Mouse (Mus musculus) embryonic facial prominence, embryonic 10.5 days (tissue): ENCODE measurements around the gene Gm3880. TPM values are rescaled to one million over a fixed set of nuclear protein-coding genes. Genes with fewer than 3 reads are reported as not detected.
"Not testable (repeated sequence)": the region's sequence is repeated elsewhere in the genome, so short reads cannot be mapped to it uniquely, and the experiment has no call there.

Source experiments
- DNase-seq: peaks from one replicate; pipeline ENCODE4 v3.0.0-alpha.2; 2017; ENCODE audit warnings: low spot score
- H3K27ac ChIP-seq: fragments of 300-500 bp; sonication (generic); replicated peaks from 2 replicates; pipeline ENCODE4 v1.5.1; 2016; ENCODE audit warnings: mild to moderate bottlenecking
- H3K27me3 ChIP-seq: fragments of 300-500 bp; sonication (generic); replicated peaks from 2 replicates; pipeline ENCODE4 v1.6.1; 2016; ENCODE audit warnings: low read depth, mild to moderate bottlenecking; ENCODE audit not compliant: poor library complexity, severe bottlenecking
- H3K36me3 ChIP-seq: fragments of 300-500 bp; sonication (generic); replicated peaks from 2 replicates; pipeline ENCODE4 v1.6.1; 2016; ENCODE audit warnings: mild to moderate bottlenecking, moderate library complexity
- H3K4me1 ChIP-seq: fragments of 300-500 bp; sonication (generic); 2 replicates; pipeline ENCODE4 v1.6.1; 2016
- H3K4me3 ChIP-seq: fragments of 300-500 bp; sonication (generic); 2 replicates; pipeline ENCODE4 v1.5.1; 2016; ENCODE audit warnings: mild to moderate bottlenecking, moderate library complexity
- H3K9me3 ChIP-seq: fragments of 300-500 bp; sonication (generic); 2 replicates; pipeline ENCODE4 v1.6.1; 2016; ENCODE audit warnings: mild to moderate bottlenecking
- WGBS: fragments of 180-500 bp; shearing (Covaris S2); methylation state at CpG from one replicate; pipeline ENCODE4 v1.1.7; 2016; 5-methylcytosine and 5-hydroxymethylcytosine counted together
- polyA plus RNA-seq: library from polyadenylated mRNA; unstranded; fragments of >200 nt; fragmentation: Nextera tagmentation; extraction: Ambion mirVana; gene quantifications from 2 replicates; pipeline ENCODE4 v1.2.1, GENCODE M21; 2016

The Gm3880 gene
- not detected in 2 replicates for polyA plus RNA-seq

- not testable (repeated sequence) for DNase-seq, H3K27ac ChIP-seq, H3K36me3 ChIP-seq, H3K4me3 ChIP-seq, H3K4me1 ChIP-seq, H3K9me3 ChIP-seq
- 89% methylated on average over 5 of the region's 5 CpGs for WGBS
- peaks cover 39% of the 10 kb centered on the region for H3K27me3 ChIP-seq
Measured at GRCm38 (mm10) chrX:102686872-102687271, at the start of gene Gm3880. Gene Gm3880 (minus strand): TSS chrX:102686972.

DNA sequence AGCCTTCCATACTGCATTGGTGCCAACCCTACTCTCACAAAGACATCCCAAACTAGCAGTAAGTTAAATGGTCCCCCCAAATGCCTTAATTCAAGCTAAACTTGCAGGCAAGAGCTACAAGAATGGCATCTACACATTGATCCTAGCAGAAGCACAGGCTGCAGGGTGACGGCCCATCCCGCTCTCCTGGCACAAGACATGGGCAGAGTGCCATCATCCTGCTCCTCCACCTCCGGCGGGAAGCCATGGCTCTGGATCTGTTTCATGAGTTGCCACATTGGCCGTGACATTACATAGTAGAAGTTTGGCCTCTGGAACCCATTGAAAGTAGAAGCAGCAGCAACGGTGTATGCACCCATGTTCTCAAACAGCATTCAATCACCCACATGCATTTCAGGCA, 37.5 kb upstream of the Gm3880 start:
- not testable (repeated sequence) for H3K27ac ChIP-seq, H3K4me1 ChIP-seq, H3K9me3 ChIP-seq, H3K4me3 ChIP-seq, H3K36me3 ChIP-seq, DNase-seq
- WGBS = 92% methylated on average over 6 of the region's 6 CpGs
- H3K27me3 ChIP-seq = peaks cover 18% of the 10 kb centered on the region

DNA sequence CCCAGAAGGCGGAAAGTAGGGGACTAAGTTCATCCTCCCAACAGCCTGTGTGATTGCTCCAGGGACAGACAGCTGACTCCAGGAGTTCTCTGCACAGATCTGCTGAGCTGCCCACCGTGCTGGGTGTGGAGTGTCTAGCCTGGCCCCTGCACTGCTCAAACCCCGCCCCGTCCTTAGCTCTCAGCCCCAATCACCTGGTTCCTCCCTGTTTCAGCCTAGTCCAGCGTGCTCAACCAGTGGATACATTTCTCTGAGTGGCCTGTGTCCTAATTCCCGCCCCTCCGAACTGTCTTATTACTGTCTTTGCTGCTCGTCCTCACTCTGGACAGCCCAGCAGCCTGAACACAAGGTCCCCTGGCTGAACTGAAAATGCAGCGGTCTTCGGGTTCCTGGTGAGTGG, 20.8 kb upstream of the Gm3880 start, which contains the start of the genes Gm9112 and Dmrtc1b:
Gene Gm9112, minus strand, starts transcription at position 101 of the 400 bp plus-strand sequence.
Gene Dmrtc1b, plus strand, starts transcription at position 331 of the 400 bp plus-strand sequence.
- not testable (repeated sequence) for H3K4me1 ChIP-seq, H3K36me3 ChIP-seq, H3K27ac ChIP-seq, H3K9me3 ChIP-seq, H3K4me3 ChIP-seq, DNase-seq
- 78% methylated on average over 10 of the region's 10 CpGs for WGBS
- H3K27me3 ChIP-seq = peaks cover 51% of the 10 kb centered on the region

- H3K9me3 ChIP-seq, H3K4me3 ChIP-seq, H3K36me3 ChIP-seq, H3K4me1 ChIP-seq, H3K27ac ChIP-seq: not testable (repeated sequence)
- H3K27me3 ChIP-seq = peaks cover 24% of the 10 kb centered on the region
- 72% methylated on average over 3 of the region's 3 CpGs for WGBS
- DNase-seq = peak; percentile 28
Measured at GRCm38 (mm10) chrX:102700636-102701035, 13.9 kb upstream of the Gm3880 start.

DNA sequence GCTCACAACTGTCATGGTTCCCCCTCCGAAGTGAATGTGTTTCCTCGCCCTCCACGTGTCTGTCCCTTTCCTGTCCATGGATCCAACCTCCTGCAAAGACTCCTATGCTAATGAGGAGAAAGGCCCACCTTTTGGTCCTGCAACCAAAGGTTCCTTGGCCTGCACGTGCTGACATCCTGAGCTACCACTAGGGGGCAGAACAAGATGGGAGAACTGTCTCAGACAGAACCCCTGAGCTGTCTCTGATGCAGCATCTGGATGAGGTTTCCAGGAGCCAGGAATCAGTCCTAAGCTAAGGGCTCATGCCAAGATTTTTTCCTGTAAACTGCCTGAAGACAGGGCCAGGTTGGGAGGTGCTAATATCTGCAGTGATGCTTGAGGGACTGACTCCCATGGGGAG, 2.5 kb upstream of the Gm3880 start:
- peaks cover 52% of the 10 kb centered on the region for H3K27me3 ChIP-seq
- not testable (repeated sequence) for H3K4me3 ChIP-seq, H3K36me3 ChIP-seq, H3K9me3 ChIP-seq, H3K27ac ChIP-seq, H3K4me1 ChIP-seq
- WGBS = 21% methylated on average over 4 of the region's 4 CpGs
- DNase-seq = peak; percentile 19

DNA sequence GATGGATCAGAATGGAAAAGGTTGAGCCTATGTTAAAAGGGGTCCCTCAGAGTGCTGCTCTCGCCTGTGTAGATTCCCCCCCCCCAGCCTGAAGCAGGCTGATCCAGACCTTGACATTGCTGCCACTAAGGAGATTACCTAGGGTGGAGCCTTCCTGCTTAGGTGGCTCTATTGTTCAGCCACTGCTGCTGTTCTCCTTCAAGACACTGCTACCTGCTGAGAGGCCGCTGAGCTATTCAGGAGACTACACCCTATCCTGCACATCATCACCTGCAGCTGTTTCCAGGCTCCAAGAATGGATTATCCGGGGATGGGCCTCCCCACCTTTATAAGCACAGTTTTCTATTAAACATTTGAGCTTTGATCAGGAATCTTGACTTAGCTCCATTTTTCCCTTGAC, 2.1 kb downstream of the Gm3880 start:
- not testable (repeated sequence) for H3K9me3 ChIP-seq, H3K4me3 ChIP-seq, H3K4me1 ChIP-seq, DNase-seq, H3K27ac ChIP-seq, H3K36me3 ChIP-seq
- peaks cover 36% of the 10 kb centered on the region for H3K27me3 ChIP-seq
- 37% methylated on average over 3 of the region's 3 CpGs for WGBS

DNA sequence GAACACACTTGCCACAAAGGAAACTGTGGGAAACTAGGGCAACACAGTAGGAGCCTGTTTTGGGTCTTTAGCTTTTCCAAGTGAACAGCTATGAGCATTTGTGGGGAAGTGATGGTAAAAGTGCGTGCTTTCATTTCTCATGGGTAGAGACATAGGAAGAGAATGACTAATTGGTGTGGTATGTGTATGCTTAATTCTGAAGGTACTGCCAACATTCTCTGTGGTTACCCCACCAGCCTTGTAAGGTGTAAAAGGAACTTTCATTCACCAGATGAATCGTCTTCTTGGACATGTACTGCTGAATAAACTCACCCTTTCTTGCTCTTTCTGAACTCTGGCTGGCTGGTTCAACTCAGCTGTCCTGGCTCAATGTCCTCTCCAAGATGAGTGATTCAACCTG, 20.1 kb downstream of the Gm3880 start:
- no peak for DNase-seq
- no peak overlapping the region for H3K4me3 ChIP-seq
- H3K27me3 ChIP-seq = peaks cover 28% of the 10 kb centered on the region
- 85% methylated on average over 2 of the region's 2 CpGs for WGBS
- no peaks in the 10 kb centered on the region for H3K36me3 ChIP-seq
- no peaks in the 10 kb centered on the region for H3K9me3 ChIP-seq
- no peak overlapping the region for H3K27ac ChIP-seq
- no peaks in the 10 kb centered on the region for H3K4me1 ChIP-seq

DNA sequence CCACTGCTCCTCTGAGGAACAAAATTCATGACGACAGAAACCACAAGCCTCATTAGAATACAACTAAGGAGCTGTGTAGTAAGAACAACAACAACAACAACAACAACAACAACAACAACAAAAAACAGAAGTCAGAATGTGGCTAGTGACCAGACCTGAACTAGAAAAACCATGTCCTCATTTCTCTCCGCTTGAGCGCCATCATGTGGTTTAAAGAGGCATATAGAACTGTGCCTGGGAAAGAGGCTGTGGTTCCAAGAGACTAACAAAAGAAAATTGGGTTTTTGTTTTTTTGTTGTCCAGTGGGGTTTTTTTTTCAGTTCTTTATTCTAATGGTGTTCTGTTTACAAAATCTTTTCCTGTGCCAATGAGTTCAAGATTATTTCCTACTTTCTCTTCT, 26.1 kb downstream of the Gm3880 start:
- Histone ChIP-seq H3K36me3 (no peaks in the 10 kb centered on the region), H3K4me1 (no peaks in the 10 kb centered on the region), H3K27ac (no peak overlapping the region), H3K9me3 (no peaks in the 10 kb centered on the region), H3K4me3 (no peak overlapping the region), H3K27me3 (peaks cover 19% of the 10 kb centered on the region)
- no peak for DNase-seq
- 22% methylated on average over 3 of the region's 3 CpGs for WGBS

- H3K9me3 ChIP-seq = no peaks in the 10 kb centered on the region
- H3K27ac ChIP-seq = no peak overlapping the region
- no peak for DNase-seq
- no peaks in the 10 kb centered on the region for H3K4me1 ChIP-seq
- 97% methylated on average over 1 of the region's 1 CpGs for WGBS
- peaks cover 58% of the 10 kb centered on the region for H3K27me3 ChIP-seq
- no peak overlapping the region for H3K4me3 ChIP-seq
- no peaks in the 10 kb centered on the region for H3K36me3 ChIP-seq
Measured at GRCm38 (mm10) chrX:102645691-102646090, 41.1 kb downstream of the Gm3880 start.

DNA sequence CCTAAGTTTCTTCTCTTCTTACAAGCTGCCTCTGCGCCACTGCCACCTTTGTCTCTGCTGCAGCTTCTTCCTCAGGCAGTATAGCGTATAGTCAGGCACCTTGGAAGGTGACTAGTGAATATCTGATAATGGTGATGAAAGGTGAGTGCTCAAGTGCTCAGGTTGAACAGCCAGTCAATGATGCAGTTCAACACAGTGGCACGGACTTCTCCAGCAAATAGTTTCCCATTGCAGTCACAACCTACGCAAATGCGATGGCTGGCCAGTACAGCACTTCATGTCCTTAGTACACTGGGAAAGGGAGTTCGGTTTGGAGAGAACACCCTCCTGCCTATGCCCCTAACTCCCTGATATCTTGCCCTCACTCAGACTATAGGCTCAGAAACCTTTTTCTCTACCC, 41.6 kb downstream of the Gm3880 start:
- H3K4me3 ChIP-seq = peak overlapping the region; percentile 66; the same call in 1 of the 2 replicates

DNA sequence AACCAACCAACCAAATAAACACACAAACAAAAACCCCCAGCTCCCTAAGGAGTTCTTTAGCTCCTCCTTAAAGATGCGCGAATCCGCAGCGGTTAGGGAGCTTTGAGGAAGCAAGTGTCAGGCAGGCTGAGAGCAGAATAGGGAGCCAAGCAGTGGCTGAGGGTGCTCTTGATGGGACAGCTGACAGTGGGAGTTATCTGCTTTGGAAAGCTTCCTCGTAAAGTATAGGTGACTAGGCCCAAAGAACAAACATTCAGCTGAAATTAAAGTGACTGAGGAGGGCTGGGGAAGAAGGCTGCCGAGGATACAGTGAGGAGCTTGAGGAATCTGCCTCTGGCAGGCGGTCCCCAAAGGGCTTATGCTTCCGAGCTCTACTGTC, 42.2 kb downstream of the Gm3880 start:
- H3K27me3 ChIP-seq = peaks cover 53% of the 10 kb centered on the region

More for the DNA sequence above, 41.6 kb downstream of the Gm3880 start:
- Histone ChIP-seq H3K36me3 (no peaks in the 10 kb centered on the region), H3K4me1 (no peaks in the 10 kb centered on the region), H3K9me3 (no peaks in the 10 kb centered on the region), H3K27ac (no peak overlapping the region), H3K27me3 (peaks cover 58% of the 10 kb centered on the region)
- 46% methylated on average over 6 of the region's 6 CpGs for WGBS
- no peak for DNase-seq

DNA sequence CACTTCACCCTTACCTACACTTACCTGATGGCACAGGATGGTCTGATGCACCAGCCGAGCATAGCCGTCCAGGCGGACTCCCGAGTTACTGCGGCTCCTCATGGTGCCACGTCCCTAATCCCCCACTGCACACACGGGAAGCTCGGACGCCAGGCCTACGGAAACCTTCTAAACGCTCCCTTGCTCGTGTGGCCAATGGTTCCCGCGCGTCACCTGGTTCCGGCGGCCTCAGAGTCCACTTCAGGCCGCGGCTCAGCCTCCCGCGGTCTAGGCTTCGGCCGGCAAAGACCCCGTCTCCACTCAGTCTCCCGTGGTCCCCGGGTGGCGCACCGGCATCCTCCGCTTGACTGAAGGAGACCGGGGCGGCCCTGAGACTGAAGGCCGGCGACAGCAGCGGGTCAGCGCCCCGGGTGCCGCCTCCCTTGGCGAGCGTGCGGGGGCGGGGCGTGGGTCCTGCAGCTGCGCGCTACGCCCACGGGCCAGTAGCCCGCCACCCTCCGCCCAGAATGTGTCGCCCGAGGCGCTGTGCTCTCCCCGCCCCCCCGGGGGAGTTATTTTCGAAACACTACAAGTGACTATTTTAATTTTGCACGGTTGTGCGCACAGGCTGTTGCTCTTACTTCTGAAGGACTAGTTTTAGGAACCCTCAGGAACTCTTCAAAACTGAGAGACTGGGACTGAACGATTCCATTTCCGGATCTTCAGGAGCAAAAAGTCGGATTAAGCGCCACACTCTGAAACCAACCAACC, 42.8 kb downstream of the Gm3880 start, which contains the start of gene Phka1:
Gene Phka1, minus strand, starts transcription at position 424 of the 750 bp plus-strand sequence.
- WGBS = 16% methylated on average over 60 of the region's 60 CpGs
- DNase-seq = peak; percentile 69
- Histone ChIP-seq H3K36me3 (no peaks in the 10 kb centered on the region), H3K9me3 (no peaks in the 10 kb centered on the region), H3K27me3 (peaks cover 53% of the 10 kb centered on the region), H3K4me1 (no peaks in the 10 kb centered on the region), H3K4me3 (peak within 1 kb of the TSS; percentile 66), H3K27ac (peak within 1 kb of the TSS; percentile 72)

More for the DNA sequence above, 42.2 kb downstream of the Gm3880 start:
- Histone ChIP-seq H3K36me3 (no peaks in the 10 kb centered on the region), H3K4me3 (peak overlapping the region; percentile 66), H3K27ac (peak overlapping the region; percentile 72; the same call in 1 of the 2 replicates), H3K9me3 (no peaks in the 10 kb centered on the region), H3K4me1 (no peaks in the 10 kb centered on the region)
- 23% methylated on average over 8 of the region's 8 CpGs for WGBS
- DNase-seq = peak; percentile 25
